Mouse (Mus musculus) stomach, postnatal 0 days (tissue): ENCODE measurements at regions not wholly inside any gene's neighbourhood (a gene's known extent, or its start where the extent isn't known, plus 50 kb on each side); places are given as distances from the start of the nearest gene placed in this dataset.

Experiments used
- CTCF ChIP-seq: IDR thresholded peaks from 2 replicates; pipeline ENCODE4 v1.5.1; 2016; ENCODE audit warnings: antibody characterized with exemption, low read depth, mild to moderate bottlenecking, moderate library complexity
- EP300 ChIP-seq: optimal IDR thresholded peaks from 2 replicates; pipeline ENCODE3; 2016; ENCODE audit warnings: antibody characterized with exemption

DNA sequence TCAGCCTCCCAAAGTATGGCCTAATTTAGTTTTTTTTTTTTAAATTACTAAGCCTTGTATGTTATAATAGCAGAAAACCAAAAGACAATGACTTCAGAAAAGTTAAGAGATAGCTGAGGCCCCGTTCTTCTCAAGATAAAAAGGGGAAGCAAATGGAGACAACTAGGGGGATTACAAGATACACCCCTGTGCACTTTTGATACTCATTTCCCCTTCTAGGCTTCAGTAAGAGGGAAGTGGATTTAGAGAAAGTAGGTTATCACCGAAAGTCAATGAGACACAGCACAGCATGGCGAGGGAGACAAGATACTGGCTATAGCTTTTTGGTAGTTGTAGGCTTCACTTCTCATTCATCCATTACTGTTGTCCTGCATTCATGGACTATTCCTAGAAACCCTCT, 428.4 kb downstream of the H2al1n start:
- TF ChIP-seq CTCF (no peak), EP300 (no peak)
